Mouse (Mus musculus) adrenal gland, postnatal 4 days (tissue): ENCODE data around the gene Zfhx3. TPM values are rescaled to one million over a fixed set of nuclear protein-coding genes. Genes with fewer than 3 reads are reported as not detected.

Source experiments
- DNase-seq, 2 experiments: peaks; one replicate each; pipeline ENCODE4 v3.0.0; 2021 to 2022; ENCODE audit warnings: low spot score in 2 of 2, mixed read lengths in 2 of 2
- total RNA-seq, 2 experiments: library from RNA; stranded (reverse); gene quantifications; 2 replicates each; pipeline ENCODE4 v1.2.3; 2021

The Zfhx3 gene
- total RNA-seq, 2 experiments from 2014 or later: 38.1 to 42.0 TPM

DNA sequence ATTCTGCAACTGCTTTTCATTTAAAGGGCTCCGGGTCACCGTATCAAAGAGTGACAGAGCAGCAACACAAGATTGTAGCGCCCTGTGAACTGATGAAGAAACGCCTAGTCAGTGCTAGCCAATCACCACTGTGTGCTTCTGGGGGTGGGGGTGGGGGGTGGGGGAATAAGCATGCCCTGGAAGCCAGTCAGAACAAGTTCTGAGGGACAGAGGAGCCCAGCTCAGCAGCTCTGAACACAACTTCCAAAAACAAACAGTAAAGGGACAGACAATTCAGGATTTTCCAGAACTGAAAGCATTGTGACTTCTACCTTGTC, 642.2 kb downstream of the Zfhx3 start:
- DNase-seq: no peak

DNA sequence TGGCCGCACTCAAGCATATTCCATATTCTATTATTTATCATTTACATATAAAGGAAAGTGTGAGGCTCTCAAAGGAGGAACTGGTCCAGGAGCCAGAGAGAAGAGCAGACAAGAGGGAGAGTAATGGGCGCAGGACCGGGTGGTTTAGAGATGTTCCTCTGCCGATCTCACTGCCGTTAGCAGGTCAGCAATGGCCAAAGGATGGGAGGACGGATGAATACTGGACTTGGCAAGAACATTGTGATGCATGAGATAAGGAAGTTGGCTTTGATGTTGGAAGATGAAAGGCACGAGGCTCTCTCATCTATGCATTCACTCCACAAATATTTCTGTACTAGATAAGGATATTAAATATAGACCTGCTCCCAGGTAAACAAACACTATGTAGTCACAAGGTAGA, 648.6 kb downstream of the Zfhx3 start:
- no peak for DNase-seq

GRCm38 (mm10) chr8:108592028-108592724, 649.7 kb downstream of the Zfhx3 start:
- DNase-seq: no peak

- no peak for DNase-seq
Observed at GRCm38 (mm10) chr8:108592990-108593589, 650.6 kb downstream of the Zfhx3 start.

- no peak for DNase-seq
Observed at GRCm38 (mm10) chr8:108593891-108594290, 651.4 kb downstream of the Zfhx3 start.

- DNase-seq: no peak
Observed at GRCm38 (mm10) chr8:108594361-108595060, 652.1 kb downstream of the Zfhx3 start.

DNA sequence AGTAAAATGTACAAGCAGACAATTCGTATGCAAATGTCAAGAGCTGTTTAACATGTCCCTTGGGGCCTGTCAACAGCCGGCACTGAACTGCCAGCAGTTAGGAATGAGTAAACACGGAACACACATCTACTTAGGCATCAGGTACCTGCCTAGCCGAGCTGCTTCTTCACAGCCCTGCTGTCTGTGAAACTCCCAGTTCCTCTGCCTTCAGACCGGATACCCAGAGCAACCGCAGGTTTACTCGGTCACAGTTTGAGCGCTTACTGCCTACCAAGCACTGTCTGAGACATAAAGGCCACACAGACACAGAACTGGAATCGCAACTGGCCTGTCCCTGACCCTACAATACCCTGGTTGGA, 652.6 kb downstream of the Zfhx3 start:
- no peak for DNase-seq

GRCm38 (mm10) chr8:108595721-108596495, 653.5 kb downstream of the Zfhx3 start:
- no peak for DNase-seq

DNA sequence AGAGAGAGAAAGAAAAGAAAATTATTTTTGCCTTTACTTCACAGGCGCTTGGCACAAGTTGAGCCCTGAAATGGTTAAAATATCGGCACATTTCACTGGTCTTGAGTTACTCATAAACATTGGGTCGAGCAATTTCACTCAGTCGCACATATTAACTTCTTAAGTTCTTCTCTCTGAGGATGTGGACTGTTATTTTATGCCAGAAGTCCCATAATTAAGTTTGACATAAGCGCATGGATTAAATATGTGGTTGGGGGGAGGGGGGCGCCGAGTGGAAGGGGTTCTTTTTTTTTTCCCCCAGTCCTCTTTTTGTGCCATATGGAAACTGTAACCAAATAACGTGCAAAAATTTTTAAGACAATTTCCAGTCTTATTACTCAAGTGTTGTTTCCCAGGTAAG, 656.6 kb downstream of the Zfhx3 start:
- DNase-seq: no peak

DNA sequence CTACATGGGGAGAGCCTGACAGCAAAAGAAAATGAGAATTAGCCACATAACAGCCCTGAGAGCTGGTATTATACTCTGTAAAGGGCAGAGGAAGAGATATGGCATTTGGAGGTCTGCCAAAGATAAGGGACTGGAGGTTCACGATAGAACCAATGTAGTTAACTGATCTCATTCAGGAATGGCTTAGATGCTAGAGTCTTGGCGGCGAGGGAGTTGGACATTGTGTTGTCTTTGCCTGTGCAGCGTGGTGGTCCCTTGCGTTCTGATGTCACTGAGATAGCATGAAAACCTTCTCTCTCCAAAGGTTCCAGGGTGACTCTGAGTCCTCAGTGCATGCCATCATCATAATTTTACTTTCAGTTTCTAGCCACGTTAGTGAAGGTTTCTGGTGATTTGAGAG, 657.1 kb downstream of the Zfhx3 start:
- DNase-seq: no peak

GRCm38 (mm10) chr8:108608678-108609077, 666.2 kb downstream of the Zfhx3 start:
- no peak for DNase-seq

DNA sequence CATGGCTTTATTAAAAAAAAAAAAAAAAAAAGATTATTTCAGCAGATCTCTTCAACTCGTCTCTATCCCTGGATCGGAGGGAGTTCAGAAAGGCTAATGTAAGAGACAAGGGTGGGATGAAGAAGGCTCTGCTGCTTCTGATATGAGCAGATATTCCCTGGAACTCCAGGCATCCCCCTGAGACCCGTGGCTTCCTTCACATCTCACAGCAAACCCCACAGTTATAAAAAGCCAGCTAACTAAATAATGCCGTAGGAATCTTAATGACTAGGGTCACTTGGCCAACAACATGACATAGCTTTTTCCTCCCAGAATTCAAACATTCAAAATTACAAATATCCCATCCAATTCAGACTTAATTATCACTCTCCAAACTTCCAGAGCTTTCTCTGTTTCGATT, 666.7 kb downstream of the Zfhx3 start:
- DNase-seq: no peak

GRCm38 (mm10) chr8:108611141-108611674, 668.8 kb downstream of the Zfhx3 start:
- DNase-seq: no peak

DNA sequence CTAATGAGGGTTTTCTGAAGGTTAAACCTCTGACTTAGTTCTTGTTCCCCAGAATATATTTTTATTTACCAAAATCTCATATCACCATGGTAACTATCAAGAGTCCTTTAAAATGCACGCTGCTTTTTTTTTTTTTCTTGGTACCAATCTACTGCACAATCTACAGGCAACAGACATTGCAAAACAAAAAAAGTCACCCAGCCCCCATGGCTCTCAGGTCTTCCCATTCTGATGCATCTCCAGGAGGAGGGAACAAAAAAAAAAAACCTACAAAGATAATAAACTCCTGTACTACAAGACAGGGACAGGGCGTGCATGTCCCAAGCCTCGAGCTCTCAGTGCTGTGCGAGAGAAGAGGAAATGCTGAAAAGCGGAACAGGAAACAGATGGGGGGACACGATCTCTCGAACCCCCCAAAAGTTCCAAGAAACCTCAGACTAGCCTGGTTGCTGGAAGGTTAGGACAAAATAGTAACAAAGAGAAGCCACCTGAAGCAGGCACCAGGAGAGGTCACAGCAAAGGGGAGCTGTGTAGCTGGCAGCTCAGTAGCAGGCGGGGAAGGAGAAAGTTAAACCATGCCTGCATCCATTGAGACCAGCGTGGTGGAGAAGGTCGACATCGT, 669.5 kb downstream of the Zfhx3 start:
- no peak for DNase-seq

GRCm38 (mm10) chr8:108612815-108613214, 670.4 kb downstream of the Zfhx3 start:
- DNase-seq: no peak

GRCm38 (mm10) chr8:108613280-108613679, 670.8 kb downstream of the Zfhx3 start:
- no peak for DNase-seq

DNA sequence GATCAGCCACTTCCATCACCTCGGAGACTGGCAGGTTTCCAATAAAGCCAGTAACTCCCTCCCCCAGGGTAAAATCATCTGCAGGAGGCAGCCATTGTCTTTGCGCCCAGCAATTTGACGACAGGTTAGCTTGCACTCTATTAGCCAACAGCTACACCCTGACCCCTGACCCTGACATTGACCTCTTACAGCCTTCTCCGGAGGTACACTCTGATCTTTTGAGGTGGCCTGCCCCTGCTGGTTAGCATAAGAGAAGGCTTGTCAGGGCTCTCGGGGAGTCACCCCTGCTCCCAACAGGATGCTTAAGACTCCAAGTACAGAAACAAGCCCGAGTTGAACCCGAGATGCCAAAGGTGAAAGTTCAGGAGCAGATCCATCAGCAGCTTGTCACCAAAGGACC, 678.9 kb downstream of the Zfhx3 start:
- DNase-seq: no peak

- DNase-seq: no peak
Observed at GRCm38 (mm10) chr8:108623660-108624059, 681.2 kb downstream of the Zfhx3 start.

- no peak for DNase-seq
Observed at GRCm38 (mm10) chr8:108625571-108626120, 683.2 kb downstream of the Zfhx3 start.

DNA sequence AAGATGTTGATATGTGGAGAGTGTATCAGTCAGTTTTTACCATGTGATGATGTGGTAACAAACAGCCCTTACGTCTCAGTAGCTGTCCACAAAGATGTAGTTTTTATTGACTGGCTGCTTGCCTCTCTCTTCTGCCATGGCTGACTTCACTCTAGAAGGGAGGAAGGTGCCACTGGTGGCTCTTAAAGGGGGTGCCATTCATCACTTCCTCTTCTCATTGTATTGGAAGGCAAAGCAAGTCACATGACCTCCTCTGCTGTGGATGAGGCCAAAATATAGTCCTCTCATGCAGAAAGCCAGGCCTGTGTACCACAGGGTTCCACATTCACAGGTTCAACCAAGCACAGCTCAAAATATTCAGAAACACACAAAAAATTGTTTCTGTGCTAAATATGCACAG, 688.6 kb downstream of the Zfhx3 start:
- no peak for DNase-seq

- DNase-seq: no peak
Observed at GRCm38 (mm10) chr8:108634282-108634681, 691.8 kb downstream of the Zfhx3 start.
